Comparison of ENCODE assay signal across 8 mouse cellular contexts in the genomic region with DNA sequence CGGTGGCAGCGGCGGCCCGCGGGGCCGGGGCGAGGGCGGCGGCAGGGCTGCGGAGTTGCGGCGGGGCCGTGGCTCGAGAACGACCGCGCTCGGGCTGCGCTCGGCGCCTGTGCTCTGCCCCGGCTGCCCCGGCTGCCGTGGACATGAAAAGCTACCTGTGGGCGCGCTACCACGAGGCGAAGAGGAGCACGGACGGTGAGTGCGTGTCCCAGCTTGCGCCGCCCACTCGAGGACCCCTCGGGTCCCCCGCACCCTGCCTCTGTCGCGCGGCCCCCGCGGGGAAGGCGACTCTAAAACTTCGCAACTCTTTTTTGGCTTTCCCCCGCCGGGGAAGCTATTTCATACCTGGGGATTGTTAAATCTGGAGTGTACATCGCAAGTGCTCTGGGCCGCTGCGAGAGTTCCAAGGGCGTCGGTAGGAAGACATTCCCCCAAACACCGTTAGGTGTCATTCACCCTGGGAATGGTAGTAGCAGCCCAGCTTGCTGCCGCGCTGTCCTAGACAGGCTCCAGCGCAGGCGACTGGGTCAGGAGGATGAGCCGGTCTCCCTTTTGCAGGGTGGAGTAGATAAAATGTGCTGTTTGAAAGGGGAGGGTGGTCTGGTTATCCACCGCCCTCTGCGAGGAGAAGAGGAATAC. TPM values are rescaled to one million over a fixed set of nuclear protein-coding genes. Genes with fewer than 3 reads are reported as not detected.
DNase-seq lines count a peak whose midpoint lies in the region; ATAC-seq and TF ChIP-seq lines count a peak whose summit lies in the region.

No protein-coding gene starts in this region.

- ATAC-seq in forebrain, embryonic 12.5 days (ENCODE audit: low FRiP score), result peak; percentile 62
- peak; percentile 66 for ATAC-seq in hindbrain, embryonic 16.5 days
- ATAC-seq in liver, embryonic 12.5 days, result peak; percentile 8

- peaks cover 33% of the 10 kb centered on the region for H3K4me1 ChIP-seq in forebrain, embryonic 12.5 days
- peaks cover 16% of the 10 kb centered on the region for H3K4me1 ChIP-seq in hindbrain, embryonic 16.5 days (ENCODE audit: control insufficient read depth, insufficient read depth, low read depth, low read length)
- H3K4me1 ChIP-seq in liver, embryonic 12.5 days, result peaks cover 52% of the 10 kb centered on the region

- DNase-seq in ovary, adult 18-20 months (ENCODE audit: low spot score), result peak; percentile 11
- DNase-seq in ovary, postnatal 10 days (ENCODE audit: low spot score), result no peak
- peak; percentile 22 for DNase-seq in adrenal gland, postnatal 25 days
- no peak for DNase-seq in thymus, postnatal 0 days (ENCODE audit: low spot score)

- no peaks in the 10 kb centered on the region for H3K9me3 ChIP-seq in forebrain, embryonic 12.5 days
- no peaks in the 10 kb centered on the region for H3K9me3 ChIP-seq in hindbrain, embryonic 16.5 days (ENCODE audit: control insufficient read depth, low read length)
- no peaks in the 10 kb centered on the region for H3K9me3 ChIP-seq in liver, embryonic 12.5 days (replicated peaks)

- H3K36me3 ChIP-seq in forebrain, embryonic 12.5 days (replicated peaks), result no peaks in the 10 kb centered on the region
- H3K36me3 ChIP-seq in hindbrain, embryonic 16.5 days (ENCODE audit: control insufficient read depth, insufficient read depth, low read length), result no peaks in the 10 kb centered on the region
- H3K36me3 ChIP-seq in liver, embryonic 12.5 days, result no peaks in the 10 kb centered on the region
- no peaks in the 10 kb centered on the region for H3K36me3 ChIP-seq in myocyte (ENCODE audit: control insufficient read depth, insufficient read depth)

- peak overlapping the region; percentile 42 for H3ac ChIP-seq in myocyte (ENCODE audit: control insufficient read depth, insufficient read length)

- peak overlapping the region; percentile 44 for H3K27ac ChIP-seq in forebrain, embryonic 12.5 days
- H3K27ac ChIP-seq in hindbrain, embryonic 16.5 days (ENCODE audit: low read depth, low read length), result peak overlapping the region; percentile 63
- peak overlapping the region; percentile 77 for H3K27ac ChIP-seq in liver, embryonic 12.5 days

- H3K9ac ChIP-seq in forebrain, embryonic 12.5 days, result peak overlapping the region; percentile 67
- peak overlapping the region; percentile 78 for H3K9ac ChIP-seq in hindbrain, embryonic 16.5 days (ENCODE audit: low read depth, low read length)
- H3K9ac ChIP-seq in liver, embryonic 12.5 days, result peak overlapping the region; percentile 80

- H3K4me2 ChIP-seq in forebrain, embryonic 12.5 days, result peak overlapping the region; percentile 96
- peak overlapping the region; percentile 86 for H3K4me2 ChIP-seq in hindbrain, embryonic 16.5 days (ENCODE audit: low read length)
- peak overlapping the region; percentile 100 for H3K4me2 ChIP-seq in liver, embryonic 12.5 days
- H3K4me2 ChIP-seq in myocyte (ENCODE audit: low read depth), result peak overlapping the region; percentile 90

- TF ChIP-seq POLR2A in myocyte (IDR thresholded peaks at IDR 0.05; ENCODE audit: insufficient read length, low read depth), result no peak

- under 1% methylated on average over 56 of the region's 58 CpGs for WGBS in forebrain, embryonic 12.5 days
- under 1% methylated on average over 57 of the region's 58 CpGs for WGBS in hindbrain, embryonic 16.5 days
- under 1% methylated on average over 57 of the region's 58 CpGs for WGBS in liver, embryonic 12.5 days (ENCODE audit: insufficient replicate concordance)

- peak overlapping the region; percentile 61 for H3K4me3 ChIP-seq in forebrain, embryonic 12.5 days (replicated peaks)
- H3K4me3 ChIP-seq in hindbrain, embryonic 16.5 days (ENCODE audit: low read length), result peak overlapping the region; percentile 88
- H3K4me3 ChIP-seq in liver, embryonic 12.5 days, result peak overlapping the region; percentile 78
- H3K4me3 ChIP-seq in myocyte, result peak overlapping the region; percentile 77

- peaks cover 6% of the 10 kb centered on the region; the same call in 1 of the 2 replicates for H3K27me3 ChIP-seq in forebrain, embryonic 12.5 days
- no peaks in the 10 kb centered on the region for H3K27me3 ChIP-seq in hindbrain, embryonic 16.5 days (replicated peaks; ENCODE audit: control insufficient read depth, insufficient read depth, low read length)
- H3K27me3 ChIP-seq in liver, embryonic 12.5 days (replicated peaks), result no peaks in the 10 kb centered on the region; the same call in 1 of the 2 replicates
- H3K27me3 ChIP-seq in myocyte (ENCODE audit: control insufficient read depth, insufficient read depth, insufficient read length), result no peaks in the 10 kb centered on the region

- peaks cover 50% of the 10 kb centered on the region for H3K79me2 ChIP-seq in myocyte (ENCODE audit: control insufficient read depth, insufficient read depth)

TF ChIP-seq in myocyte, 11 proteins besides CTCF, POLR2A, EP300 and RAD21:
- TF ChIP-seq E2F4 (IDR thresholded peaks at IDR 0.05; ENCODE audit: insufficient read depth) (no peak), TCF3 (IDR thresholded peaks at IDR 0.05; ENCODE audit: insufficient read length, low read depth) (peak; percentile 44)

RNA-seq across cellular contexts. Expression of gene Nt5dc3, which starts 0.4 kb away (rescaled TPM):
- total RNA-seq in adrenal gland, postnatal 25 days (2021), result 37.0 and 43.7 TPM in 2 replicates
- 2.4 and 2.9 TPM in 2 replicates for polyA plus RNA-seq in forebrain, embryonic 12.5 days (2016; fragmentation: Nextera tagmentation; extraction: Ambion mirVana)
- polyA plus RNA-seq in hindbrain, embryonic 16.5 days (2015; fragmentation: Nextera tagmentation; extraction: Ambion mirVana), result 11.3 and 13.4 TPM in 2 replicates
- polyA plus RNA-seq in liver, embryonic 12.5 days (2016; fragmentation: Nextera tagmentation; extraction: Ambion mirVana), result 0.65 and 0.69 TPM in 2 replicates
- 15.5 TPM for polyA plus RNA-seq in myocyte (2012; fragmentation: generic; extraction: Trizol)
- 0.59 and 0.61 TPM in 2 replicates for polyA plus RNA-seq in thymus, postnatal 0 days (2015; fragmentation: Nextera tagmentation; extraction: Ambion mirVana)

RNA-seq across cellular contexts. Expression of gene Gm49358, which starts 15.5 kb away (rescaled TPM):
- total RNA-seq in adrenal gland, postnatal 25 days (2021), result 9.5 and 10.1 TPM in 2 replicates
- not detected in 2 replicates for polyA plus RNA-seq in forebrain, embryonic 12.5 days (2016; fragmentation: Nextera tagmentation; extraction: Ambion mirVana)
- polyA plus RNA-seq in hindbrain, embryonic 16.5 days (2015; fragmentation: Nextera tagmentation; extraction: Ambion mirVana), result not detected in 2 replicates
- not detected in 2 replicates for polyA plus RNA-seq in liver, embryonic 12.5 days (2016; fragmentation: Nextera tagmentation; extraction: Ambion mirVana)
- polyA plus RNA-seq in myocyte (2012; fragmentation: generic; extraction: Trizol), result not detected
- 0.28 TPM in 1 of 2 replicates, not detected in the other for polyA plus RNA-seq in thymus, postnatal 0 days (2015; fragmentation: Nextera tagmentation; extraction: Ambion mirVana)

Comparison
In these comparisons a context has a peak if more than half of its experiments do, and no peak if none do; other contexts are left out.
1. DNase-seq: peak in ovary, adult 18-20 months (single experiment) and adrenal gland, postnatal 25 days (single experiment); none in ovary, postnatal 10 days (single experiment) and thymus, postnatal 0 days (single experiment).
2. ATAC-seq: peak in every context shown above with its lines; median percentile 66 in hindbrain, embryonic 16.5 days; 62 in forebrain, embryonic 12.5 days; 8 in liver, embryonic 12.5 days.
3. Peak in every context shown above with its lines, with median percentiles within 50 percentile points of each other: H3K27ac ChIP-seq, H3K4me2 ChIP-seq, H3K4me3 ChIP-seq and H3K9ac ChIP-seq.